Mouse (Mus musculus): ENCODE data around the gene Kcnk5. TPM values are rescaled to one million over a fixed set of nuclear protein-coding genes. Genes with fewer than 3 reads are reported as not detected.

The Kcnk5 gene
- polyA plus RNA-seq, 1 experiment from 2014 or later: 3.3 TPM

- H3K27ac ChIP-seq (replicated peaks): no peak overlapping the region
- no peaks in the 10 kb centered on the region for H3K27me3 ChIP-seq
- H3K4me2 ChIP-seq (replicated peaks): no peak overlapping the region
- WGBS: 81% methylated on average over 4 of the region's 4 CpGs
- no peaks in the 10 kb centered on the region for H3K9me3 ChIP-seq
- H3K4me3 ChIP-seq: no peak overlapping the region
- no peak overlapping the region for H3K9ac ChIP-seq (replicated peaks)
- ATAC-seq (replicated peaks): no peak
- H3K36me3 ChIP-seq: no peaks in the 10 kb centered on the region
- peaks cover 15% of the 10 kb centered on the region for H3K4me1 ChIP-seq
Measured at GRCm38 (mm10) chr14:20175705-20176104, 5.9 kb downstream of the Kcnk5 start.

GRCm38 (mm10) chr14:20175114-20175513 lies 6.5 kb downstream of the Kcnk5 start:
- H3K9me3 ChIP-seq: no peaks in the 10 kb centered on the region
- H3K4me3 ChIP-seq: no peak overlapping the region
- H3K4me1 ChIP-seq: peaks cover 9% of the 10 kb centered on the region
- H3K36me3 ChIP-seq: no peaks in the 10 kb centered on the region
- H3K27ac ChIP-seq (replicated peaks): no peak overlapping the region
- no peaks in the 10 kb centered on the region for H3K27me3 ChIP-seq
- no peak for ATAC-seq (replicated peaks)
- 95% methylated on average over 7 of the region's 7 CpGs for WGBS
- no peak overlapping the region for H3K9ac ChIP-seq (replicated peaks)
- no peak overlapping the region for H3K4me2 ChIP-seq (replicated peaks)

GRCm38 (mm10) chr14:20174696-20175095 lies 6.9 kb downstream of the Kcnk5 start:
- no peaks in the 10 kb centered on the region for H3K36me3 ChIP-seq
- peaks cover 7% of the 10 kb centered on the region for H3K4me1 ChIP-seq
- H3K9me3 ChIP-seq: no peaks in the 10 kb centered on the region
- H3K4me2 ChIP-seq (replicated peaks): no peak overlapping the region
- 90% methylated on average over 6 of the region's 6 CpGs for WGBS
- ATAC-seq (replicated peaks): no peak
- no peaks in the 10 kb centered on the region for H3K27me3 ChIP-seq
- no peak overlapping the region for H3K27ac ChIP-seq (replicated peaks)
- H3K4me3 ChIP-seq: no peak overlapping the region
- H3K9ac ChIP-seq (replicated peaks): no peak overlapping the region

- ATAC-seq (replicated peaks): no peak
- 85% methylated on average over 14 of the region's 14 CpGs for WGBS
Measured at GRCm38 (mm10) chr14:20173873-20174490, 7.6 kb downstream of the Kcnk5 start.

GRCm38 (mm10) chr14:20172924-20173323 lies 8.7 kb downstream of the Kcnk5 start:
- ATAC-seq (replicated peaks): no peak
- Histone ChIP-seq H3K27ac (replicated peaks) (no peak overlapping the region), H3K9ac (replicated peaks) (no peak overlapping the region), H3K4me1 (no peaks in the 10 kb centered on the region), H3K27me3 (no peaks in the 10 kb centered on the region), H3K4me2 (replicated peaks) (no peak overlapping the region), H3K9me3 (no peaks in the 10 kb centered on the region), H3K4me3 (no peak overlapping the region), H3K36me3 (no peaks in the 10 kb centered on the region)
- WGBS: 94% methylated on average over 4 of the region's 4 CpGs

More at GRCm38 (mm10) chr14:20173873-20174490, 7.6 kb downstream of the Kcnk5 start:
- Histone ChIP-seq H3K9me3 (no peaks in the 10 kb centered on the region), H3K27me3 (no peaks in the 10 kb centered on the region), H3K4me3 (no peak overlapping the region), H3K4me2 (replicated peaks) (no peak overlapping the region), H3K36me3 (no peaks in the 10 kb centered on the region), H3K27ac (replicated peaks) (no peak overlapping the region), H3K9ac (replicated peaks) (no peak overlapping the region), H3K4me1 (0 out of 2 replicates have a peak, but pooled peaks cover 2% of the 10 kb centered on the region)

- no peak overlapping the region for H3K9ac ChIP-seq (replicated peaks)
- H3K36me3 ChIP-seq: no peaks in the 10 kb centered on the region
- H3K4me1 ChIP-seq: no peaks in the 10 kb centered on the region
- H3K27me3 ChIP-seq: no peaks in the 10 kb centered on the region
- H3K4me3 ChIP-seq: no peak overlapping the region
- WGBS: 74% methylated on average over 5 of the region's 5 CpGs
- no peak overlapping the region for H3K27ac ChIP-seq (replicated peaks)
- no peak overlapping the region for H3K4me2 ChIP-seq (replicated peaks)
- H3K9me3 ChIP-seq: no peaks in the 10 kb centered on the region
- no peak for ATAC-seq (replicated peaks)
Measured at GRCm38 (mm10) chr14:20172509-20172908, 9.1 kb downstream of the Kcnk5 start.

GRCm38 (mm10) chr14:20171840-20172239 lies 9.8 kb downstream of the Kcnk5 start:
- Histone ChIP-seq H3K27ac (replicated peaks) (no peak overlapping the region), H3K4me3 (no peak overlapping the region), H3K4me2 (replicated peaks) (no peak overlapping the region), H3K27me3 (no peaks in the 10 kb centered on the region), H3K9me3 (no peaks in the 10 kb centered on the region), H3K36me3 (no peaks in the 10 kb centered on the region), H3K4me1 (no peaks in the 10 kb centered on the region), H3K9ac (replicated peaks) (no peak overlapping the region)
- 52% methylated on average over 3 of the region's 3 CpGs for WGBS
- ATAC-seq (replicated peaks): no peak

GRCm38 (mm10) chr14:20169251-20169650 lies 12.4 kb downstream of the Kcnk5 start:
- H3K4me3 ChIP-seq: no peak overlapping the region
- H3K27ac ChIP-seq (replicated peaks): no peak overlapping the region
- H3K9ac ChIP-seq (replicated peaks): no peak overlapping the region
- H3K4me2 ChIP-seq (replicated peaks): no peak overlapping the region
- H3K27me3 ChIP-seq: no peaks in the 10 kb centered on the region
- H3K4me1 ChIP-seq: no peaks in the 10 kb centered on the region
- H3K9me3 ChIP-seq: no peaks in the 10 kb centered on the region
- WGBS: 94% methylated on average over 4 of the region's 4 CpGs
- no peaks in the 10 kb centered on the region for H3K36me3 ChIP-seq
- no peak for ATAC-seq (replicated peaks)

GRCm38 (mm10) chr14:20168478-20168877 lies 13.1 kb downstream of the Kcnk5 start:
- Histone ChIP-seq H3K4me2 (replicated peaks) (no peak overlapping the region), H3K36me3 (no peaks in the 10 kb centered on the region), H3K27me3 (no peaks in the 10 kb centered on the region), H3K9me3 (no peaks in the 10 kb centered on the region), H3K4me1 (0 out of 2 replicates have a peak, but pooled peaks cover 5% of the 10 kb centered on the region), H3K4me3 (no peak overlapping the region), H3K9ac (replicated peaks) (no peak overlapping the region), H3K27ac (replicated peaks) (no peak overlapping the region)
- ATAC-seq (replicated peaks): no peak
- WGBS: 100% methylated on average over 1 of the region's 1 CpGs

GRCm38 (mm10) chr14:20168054-20168453 lies 13.6 kb downstream of the Kcnk5 start:
- Histone ChIP-seq H3K4me3 (no peak overlapping the region), H3K27ac (replicated peaks) (no peak overlapping the region), H3K9me3 (no peaks in the 10 kb centered on the region), H3K36me3 (no peaks in the 10 kb centered on the region), H3K9ac (replicated peaks) (no peak overlapping the region), H3K4me1 (0 out of 2 replicates have a peak, but pooled peaks cover 5% of the 10 kb centered on the region), H3K4me2 (replicated peaks) (no peak overlapping the region), H3K27me3 (no peaks in the 10 kb centered on the region)
- ATAC-seq (replicated peaks): no peak
- 95% methylated on average over 2 of the region's 2 CpGs for WGBS

GRCm38 (mm10) chr14:20165413-20165812 lies 16.2 kb downstream of the Kcnk5 start:
- Histone ChIP-seq H3K9ac (replicated peaks) (no peak overlapping the region), H3K9me3 (no peaks in the 10 kb centered on the region), H3K36me3 (no peaks in the 10 kb centered on the region), H3K27me3 (no peaks in the 10 kb centered on the region), H3K4me1 (0 out of 2 replicates have a peak, but pooled peaks cover 5% of the 10 kb centered on the region), H3K4me3 (no peak overlapping the region), H3K27ac (replicated peaks) (no peak overlapping the region), H3K4me2 (replicated peaks) (no peak overlapping the region)
- WGBS: 92% methylated on average over 1 of the region's 1 CpGs
- ATAC-seq (replicated peaks): no peak

GRCm38 (mm10) chr14:20164438-20164837 lies 17.2 kb downstream of the Kcnk5 start:
- Histone ChIP-seq H3K27ac (replicated peaks) (no peak overlapping the region), H3K9ac (replicated peaks) (no peak overlapping the region), H3K27me3 (no peaks in the 10 kb centered on the region), H3K4me2 (replicated peaks) (no peak overlapping the region), H3K4me3 (no peak overlapping the region), H3K9me3 (no peaks in the 10 kb centered on the region), H3K4me1 (0 out of 2 replicates have a peak, but pooled peaks cover 5% of the 10 kb centered on the region), H3K36me3 (no peaks in the 10 kb centered on the region)
- whole genome bisulfite sequencing: 89% methylated on average over 7 of the region's 7 CpGs
- ATAC-seq (replicated peaks): no peak

GRCm38 (mm10) chr14:20162686-20163085 lies 18.9 kb downstream of the Kcnk5 start:
- no peak for ATAC-seq (replicated peaks)
- no peaks in the 10 kb centered on the region for H3K9me3 ChIP-seq
- H3K4me3 ChIP-seq: no peak overlapping the region
- H3K36me3 ChIP-seq: no peaks in the 10 kb centered on the region
- H3K27ac ChIP-seq (replicated peaks): no peak overlapping the region
- 0 out of 2 replicates have a peak, but pooled peaks cover 5% of the 10 kb centered on the region for H3K4me1 ChIP-seq
- H3K4me2 ChIP-seq (replicated peaks): no peak overlapping the region
- WGBS: 84% methylated on average over 6 of the region's 6 CpGs
- no peak overlapping the region for H3K9ac ChIP-seq (replicated peaks)
- no peaks in the 10 kb centered on the region for H3K27me3 ChIP-seq

Measured in forebrain, embryonic 15.5 days (tissue).